Mouse (Mus musculus) stomach, embryonic 15.5 days (tissue): ENCODE results near the gene Olfr446. TPM values are rescaled to one million over a fixed set of nuclear protein-coding genes. Genes with fewer than 3 reads are reported as not detected.

ENCODE experiments used
- ATAC-seq: fragments of 200-750 bp; cut with Nextera tagmentation; 2 replicates; pipeline ENCODE4 v1.8.0; 2017; ENCODE audit warnings: low read depth, moderate number of reproducible peaks, moderate TSS enrichment; ENCODE audit not compliant: insufficient read depth, low FRiP score
- H3K27ac ChIP-seq: fragments of 300-500 bp; sonication (generic); 2 replicates; pipeline ENCODE4 v1.5.1; 2015; ENCODE audit warnings: mild to moderate bottlenecking, inconsistent platforms
- H3K27me3 ChIP-seq: fragments of 300-500 bp; sonication (generic); replicated peaks from 2 replicates; pipeline ENCODE4 v1.6.1; 2015; ENCODE audit warnings: inconsistent platforms
- H3K36me3 ChIP-seq: fragments of 300-500 bp; sonication (generic); 2 replicates; pipeline ENCODE4 v1.6.1; 2015; ENCODE audit warnings: inconsistent platforms
- H3K4me1 ChIP-seq: fragments of 300-500 bp; sonication (generic); 2 replicates; pipeline ENCODE4 v1.6.1; 2015; ENCODE audit warnings: inconsistent platforms
- H3K4me2 ChIP-seq: fragments of 300-500 bp; sonication (generic); 2 replicates; pipeline ENCODE4 v1.6.1; 2015; ENCODE audit warnings: mild to moderate bottlenecking, inconsistent platforms
- H3K4me3 ChIP-seq: fragments of 300-500 bp; sonication (generic); replicated peaks from 2 replicates; pipeline ENCODE4 v1.5.1; 2015; ENCODE audit warnings: inconsistent platforms
- H3K9ac ChIP-seq: fragments of 300-500 bp; sonication (generic); 2 replicates; pipeline ENCODE4 v1.6.1; 2015; ENCODE audit warnings: inconsistent platforms
- H3K9me3 ChIP-seq: fragments of 300-500 bp; sonication (generic); 2 replicates; pipeline ENCODE4 v1.6.1; 2016; ENCODE audit warnings: inconsistent platforms
- WGBS: fragments of 180-500 bp; shearing (Covaris S2); methylation state at CpG from one replicate; pipeline ENCODE4 v1.1.7; 2015; 5-methylcytosine and 5-hydroxymethylcytosine counted together
- polyA plus RNA-seq: library from polyadenylated mRNA; unstranded; fragments of >200 nt; fragmentation: Nextera tagmentation; extraction: Ambion mirVana; gene quantifications from 2 replicates; pipeline ENCODE4 v1.2.1, GENCODE M21; 2015

Gene Olfr446
- not detected in 2 replicates for polyA plus RNA-seq

GRCm38 (mm10) chr6:42921077-42921476 is at the start of gene Olfr446:
Gene Olfr446, plus strand, starts transcription at chr6:42921377.
- Histone ChIP-seq H3K4me2 (no peak within 1 kb of the TSS), H3K36me3 (no peaks in the 10 kb centered on the region), H3K4me1 (no peaks in the 10 kb centered on the region), H3K9ac (no peak within 1 kb of the TSS), H3K27me3 (no peaks in the 10 kb centered on the region), H3K4me3 (no peak within 1 kb of the TSS), H3K27ac (no peak within 1 kb of the TSS), H3K9me3 (no peaks in the 10 kb centered on the region)
- 59% methylated on average over 2 of the region's 2 CpGs for WGBS
- ATAC-seq, result no peak

DNA sequence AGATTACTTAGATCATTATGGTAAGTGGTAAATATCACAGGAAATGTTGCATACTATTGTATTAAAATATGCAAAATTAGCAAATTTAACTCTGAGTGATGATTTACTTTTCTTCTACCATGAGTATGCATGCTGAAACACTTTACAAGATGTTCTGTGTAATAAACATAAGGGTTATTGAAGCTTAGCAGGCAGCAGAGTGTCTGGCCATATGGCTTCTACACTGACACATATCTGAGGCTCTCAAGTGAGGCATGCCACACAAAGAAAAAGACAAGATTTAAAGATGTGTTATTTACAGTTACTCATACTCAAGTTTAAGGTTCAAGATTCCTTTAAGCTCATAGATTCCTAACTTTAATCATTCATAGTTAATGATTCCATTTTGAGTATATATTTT is 44.9 kb upstream of the Olfr446 start:
- Histone ChIP-seq H3K27ac (no peak overlapping the region), H3K4me3 (no peak overlapping the region), H3K4me2 (no peak overlapping the region), H3K27me3 (no peaks in the 10 kb centered on the region), H3K9ac (no peak overlapping the region), H3K36me3 (no peaks in the 10 kb centered on the region), H3K4me1 (no peaks in the 10 kb centered on the region), H3K9me3 (no peaks in the 10 kb centered on the region)
- no peak for ATAC-seq

DNA sequence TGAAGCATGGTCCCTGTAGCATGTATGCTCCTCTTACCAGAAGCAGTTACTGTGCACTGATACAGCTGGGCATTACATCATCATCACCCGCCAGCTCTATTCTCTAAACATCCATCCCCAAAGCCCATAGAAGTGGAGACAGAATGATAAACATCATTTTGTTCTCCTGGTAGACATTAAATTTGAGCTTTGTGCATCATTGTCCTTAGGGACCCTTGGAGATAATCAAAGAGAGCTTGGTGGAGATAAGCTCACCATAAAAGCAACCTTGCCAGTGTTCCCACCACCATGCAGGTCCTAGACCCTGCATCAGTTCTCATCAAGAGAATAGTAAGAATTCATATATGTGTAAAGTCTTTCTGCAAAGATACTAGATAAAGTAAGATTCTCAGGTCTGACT is 31.0 kb upstream of the Olfr446 start, which contains the start of gene Olfr448:
Gene Olfr448, plus strand, starts transcription at position 301 of the 400 bp plus-strand sequence.
- WGBS, result 84% methylated on average over 1 of the region's 1 CpGs
- Histone ChIP-seq H3K4me3 (no peak within 1 kb of the TSS), H3K27me3 (no peaks in the 10 kb centered on the region), H3K36me3 (no peaks in the 10 kb centered on the region), H3K9ac (no peak within 1 kb of the TSS), H3K27ac (no peak within 1 kb of the TSS), H3K4me2 (no peak within 1 kb of the TSS), H3K4me1 (no peaks in the 10 kb centered on the region), H3K9me3 (no peaks in the 10 kb centered on the region)
- no peak for ATAC-seq

- Histone ChIP-seq H3K9me3 (no peaks in the 10 kb centered on the region), H3K27me3 (no peaks in the 10 kb centered on the region), H3K9ac (no peak overlapping the region), H3K4me3 (no peak overlapping the region), H3K36me3 (no peaks in the 10 kb centered on the region), H3K4me1 (no peaks in the 10 kb centered on the region), H3K4me2 (no peak overlapping the region), H3K27ac (no peak overlapping the region)
- 11% methylated on average over 1 of the region's 1 CpGs for WGBS
- no peak for ATAC-seq
Observed at GRCm38 (mm10) chr6:42900345-42900744, 20.8 kb upstream of the Olfr446 start.

DNA sequence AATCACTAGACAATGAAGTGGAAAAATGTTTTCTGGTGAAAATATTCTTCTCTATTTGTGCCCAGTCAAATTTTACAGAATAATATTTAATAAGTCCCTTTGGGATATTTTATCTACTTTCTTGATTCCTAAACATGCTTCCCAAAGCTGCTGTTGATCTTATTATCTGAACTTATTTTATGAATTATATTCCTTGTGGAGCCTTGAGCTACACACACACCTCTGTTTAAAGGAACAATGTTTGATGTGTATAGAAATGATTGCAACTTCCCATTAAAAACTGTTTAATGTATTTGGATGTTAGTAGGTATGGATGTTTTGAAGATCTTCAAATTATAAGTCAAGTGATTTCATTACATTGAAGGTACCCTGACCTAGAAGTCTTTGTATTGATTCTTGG is 12.6 kb upstream of the Olfr446 start, which contains the start of gene Olfr447:
Gene Olfr447, plus strand, starts transcription at position 301 of the 400 bp plus-strand sequence.
- Histone ChIP-seq H3K27me3 (no peaks in the 10 kb centered on the region), H3K36me3 (no peaks in the 10 kb centered on the region), H3K9ac (no peak within 1 kb of the TSS), H3K27ac (no peak within 1 kb of the TSS), H3K4me2 (no peak within 1 kb of the TSS), H3K9me3 (no peaks in the 10 kb centered on the region), H3K4me1 (no peaks in the 10 kb centered on the region), H3K4me3 (no peak within 1 kb of the TSS)
- ATAC-seq, result no peak

GRCm38 (mm10) chr6:42948767-42949166 is 27.6 kb downstream of the Olfr446 start, which contains the start of gene Olfr444:
Gene Olfr444, plus strand, starts transcription at chr6:42949067.
- WGBS, result 73% methylated on average over 1 of the region's 1 CpGs
- H3K9ac ChIP-seq, result no peak within 1 kb of the TSS
- no peaks in the 10 kb centered on the region for H3K9me3 ChIP-seq
- no peak within 1 kb of the TSS for H3K27ac ChIP-seq
- no peak within 1 kb of the TSS for H3K4me3 ChIP-seq
- no peak for ATAC-seq
- no peaks in the 10 kb centered on the region for H3K27me3 ChIP-seq
- no peaks in the 10 kb centered on the region for H3K4me1 ChIP-seq
- no peak within 1 kb of the TSS for H3K4me2 ChIP-seq
- H3K36me3 ChIP-seq, result no peaks in the 10 kb centered on the region

DNA sequence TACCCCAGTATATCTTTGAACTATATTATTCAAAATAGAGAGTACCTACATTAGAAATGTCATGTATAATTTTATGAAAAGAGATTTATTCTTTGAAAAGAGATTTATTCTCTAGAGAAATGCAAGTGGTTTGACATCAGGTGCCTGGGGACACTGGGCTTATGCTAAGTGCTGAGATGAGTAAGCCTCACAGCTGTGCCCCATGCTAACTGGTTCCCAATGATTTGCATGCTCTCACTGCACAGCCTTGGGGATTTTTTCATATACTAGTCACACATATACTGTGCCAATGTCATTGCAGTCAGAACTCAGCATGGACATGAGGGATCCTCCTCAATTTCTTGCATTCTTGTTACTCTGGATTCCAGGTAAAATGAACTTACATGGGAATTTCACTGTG is 59.2 kb downstream of the Olfr446 start:
- no peaks in the 10 kb centered on the region for H3K36me3 ChIP-seq
- H3K27ac ChIP-seq, result no peak overlapping the region
- H3K9ac ChIP-seq, result no peak overlapping the region
- H3K4me2 ChIP-seq, result no peak overlapping the region
- no peak for ATAC-seq
- no peak overlapping the region for H3K4me3 ChIP-seq
- no peaks in the 10 kb centered on the region for H3K9me3 ChIP-seq
- no peaks in the 10 kb centered on the region for H3K27me3 ChIP-seq
- H3K4me1 ChIP-seq, result no peaks in the 10 kb centered on the region

Other genes with a start within 250 kb of the Olfr446 start
- 65.7 and 68.9 TPM in 2 replicates for gene Tcaf1, start 211.3 kb upstream of the Olfr446 start, polyA plus RNA-seq
- not detected in 2 replicates for gene Olfr453, start 182.0 kb upstream of the Olfr446 start, polyA plus RNA-seq
- not detected in 2 replicates for gene Olfr38, start 165.0 kb upstream of the Olfr446 start, polyA plus RNA-seq
- not detected in 2 replicates for gene Olfr452, start 136.3 kb upstream of the Olfr446 start, polyA plus RNA-seq
- not detected in 2 replicates for gene Olfr450, start 109.4 kb upstream of the Olfr446 start, polyA plus RNA-seq
- gene Olfr449, start 87.0 kb upstream of the Olfr446 start, polyA plus RNA-seq, result not detected in 2 replicates
- not detected in 2 replicates for gene Olfr448, start 30.9 kb upstream of the Olfr446 start, polyA plus RNA-seq
- gene Olfr447, start 12.5 kb upstream of the Olfr446 start, polyA plus RNA-seq, result not detected in 2 replicates
- not detected in 2 replicates for gene Olfr444, start 27.7 kb downstream of the Olfr446 start, polyA plus RNA-seq
- not detected in 2 replicates for gene Olfr441, start 185.0 kb downstream of the Olfr446 start, polyA plus RNA-seq
- not detected in 2 replicates for gene Olfr237-ps1, start 225.2 kb downstream of the Olfr446 start, polyA plus RNA-seq
- gene Olfr437, start 241.9 kb downstream of the Olfr446 start, polyA plus RNA-seq, result not detected in 2 replicates